Mouse (Mus musculus): ENCODE measurements at regions not wholly inside any gene's neighbourhood (a gene's known extent, or its start where the extent isn't known, plus 50 kb on each side); places are given as distances from the start of the nearest gene placed in this dataset.

DNA sequence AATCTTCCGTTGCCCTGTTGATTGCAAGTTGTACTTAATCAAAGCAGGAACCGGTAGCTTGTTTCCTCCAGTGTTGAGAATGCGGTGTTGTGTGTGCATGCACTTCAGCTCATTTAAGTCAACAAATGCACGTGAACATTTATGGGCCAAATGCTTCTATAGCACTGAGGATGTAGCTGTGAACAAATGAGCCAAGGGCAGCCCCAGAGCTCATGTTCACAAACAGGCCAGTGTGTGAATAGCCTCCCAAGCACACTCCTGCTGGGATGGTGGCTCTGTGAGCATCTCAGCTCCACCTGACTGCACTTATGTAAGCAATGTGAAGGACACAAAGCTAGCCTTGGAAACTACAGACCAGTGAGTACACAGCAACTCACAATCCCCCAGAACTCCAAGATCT lies 183.9 kb upstream of the Sox2 start:
- TF ChIP-seq CTCF (IDR thresholded peaks at IDR 0.05; ENCODE audit: control insufficient read depth, insufficient read depth, insufficient read length) (no peak), CEBPB (IDR thresholded peaks at IDR 0.05; ENCODE audit: low read depth) (no peak)
